Mouse (Mus musculus) liver, adult 2 months (tissue): ENCODE data around the gene Heatr6. TPM values are rescaled to one million over a fixed set of nuclear protein-coding genes. Genes with fewer than 3 reads are reported as not detected.
A peak's percentile ranks its signal among the peaks of the same experiment; 100 is the strongest.

Experiments used
- DNase-seq: peaks from one replicate; pipeline ENCODE4 v3.0.0-alpha.2; 2011; ENCODE audit warnings: low read depth, low spot score; ENCODE audit errors: extremely low read depth
- H3K27ac ChIP-seq: fragments of 200-500 bp; replicated peaks from 2 replicates; pipeline ENCODE4 v1.5.1; 2012; ENCODE audit warnings: low read depth, mild to moderate bottlenecking, control low read depth, inconsistent platforms, low read length; ENCODE audit not compliant: insufficient read depth
- H3K27me3 ChIP-seq: fragments of 200-500 bp; 2 replicates; pipeline ENCODE4 v1.6.1; 2012; ENCODE audit warnings: mild to moderate bottlenecking, moderate library complexity, low read length, inconsistent platforms; ENCODE audit not compliant: control insufficient read depth, insufficient read depth
- H3K36me3 ChIP-seq: fragments of 200-500 bp; 2 replicates; pipeline ENCODE4 v1.6.1; 2012; ENCODE audit warnings: low read length, inconsistent platforms; ENCODE audit not compliant: control insufficient read depth, insufficient read depth
- H3K4me1 ChIP-seq: fragments of 200-500 bp; 2 replicates; pipeline ENCODE4 v1.6.1; 2011; ENCODE audit warnings: low read length; ENCODE audit not compliant: control insufficient read depth, insufficient read depth
- H3K4me3 ChIP-seq: fragments of 200-500 bp; 2 replicates; pipeline ENCODE4 v1.5.1; 2011; ENCODE audit warnings: low read depth, mild to moderate bottlenecking, control low read depth, low read length, moderate library complexity; ENCODE audit not compliant: insufficient read depth
- H3K79me2 ChIP-seq: fragments of 200-500 bp; 2 replicates; pipeline ENCODE4 v1.6.1; 2012; ENCODE audit warnings: inconsistent platforms, mild to moderate bottlenecking, low read length, moderate library complexity; ENCODE audit not compliant: control insufficient read depth, insufficient read depth
- H3K9ac ChIP-seq: fragments of 200-500 bp; 2 replicates; pipeline ENCODE4 v1.6.1; 2012; ENCODE audit warnings: low read depth, mild to moderate bottlenecking, control low read depth, inconsistent platforms, low read length
- CTCF ChIP-seq: fragments of 200-500 bp; IDR thresholded peaks from 2 replicates; pipeline ENCODE4 v1.5.1; 2011; ENCODE audit warnings: low read depth, low read length, control low read depth
- POLR2A ChIP-seq: fragments of 200-500 bp; IDR thresholded peaks from 2 replicates; pipeline ENCODE4 v1.6.1; 2011; ENCODE audit warnings: low read length, control low read depth; ENCODE audit not compliant: insufficient read depth; ENCODE audit errors: extremely low read depth
- WGBS: fragments of 180-500 bp; shearing (Covaris S2); methylation state at CpG from one replicate; pipeline ENCODE4 v1.1.7; 2018; 5-methylcytosine and 5-hydroxymethylcytosine counted together
- polyA plus RNA-seq: library from polyadenylated mRNA; depleted of rRNA; stranded (reverse); fragments of >200 nt; gene quantifications from 2 replicates; pipeline ENCODE4 v1.2.3, GENCODE M21; 2012
- total RNA-seq: library from RNA; depleted of rRNA; stranded (reverse); fragments of >200 nt; gene quantifications from 2 replicates; pipeline ENCODE4 v1.2.3, GENCODE M21; 2014

The Heatr6 gene
- total and polyA plus RNA-seq, 2 experiments, result 6.5 to 9.8 TPM

- WGBS, result 76% methylated on average over 1 of the region's 1 CpGs
- H3K79me2 ChIP-seq, result no peaks in the 10 kb centered on the region
- H3K9ac ChIP-seq, result no peak overlapping the region
- H3K27ac ChIP-seq, result no peak overlapping the region
- H3K27me3 ChIP-seq, result no peaks in the 10 kb centered on the region
- H3K4me3 ChIP-seq, result no peak overlapping the region
- peaks cover 9% of the 10 kb centered on the region for H3K4me1 ChIP-seq
- TF ChIP-seq POLR2A (no peak), CTCF (no peak)
- H3K36me3 ChIP-seq, result no peaks in the 10 kb centered on the region
- no peak for DNase-seq
Measured at GRCm38 (mm10) chr11:83734215-83734614, 19.3 kb upstream of the Heatr6 start.

DNA sequence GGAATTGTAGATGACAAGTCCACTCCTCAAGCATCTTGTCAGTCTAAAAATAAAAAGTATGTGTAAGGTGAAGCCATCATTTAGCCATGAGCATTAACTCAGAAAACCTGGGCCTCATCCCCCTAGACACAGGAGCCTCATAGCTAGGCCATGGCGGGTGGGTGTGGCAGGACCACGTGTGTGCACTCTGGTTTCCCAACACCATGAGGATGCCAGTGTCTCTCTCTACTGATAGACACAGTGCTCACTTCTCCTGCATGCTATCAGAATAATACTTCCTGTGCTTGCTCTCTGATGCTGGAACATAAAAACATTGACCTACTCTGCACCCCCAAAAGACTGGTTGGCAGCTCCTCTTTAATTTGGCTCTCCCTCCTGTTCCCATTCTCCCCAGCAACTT is 17.6 kb upstream of the Heatr6 start:
- peaks cover 14% of the 10 kb centered on the region for H3K4me1 ChIP-seq
- 72% methylated on average over 2 of the region's 2 CpGs for WGBS
- no peaks in the 10 kb centered on the region for H3K27me3 ChIP-seq
- TF ChIP-seq CTCF, result no peak
- TF ChIP-seq POLR2A, result no peak
- no peak overlapping the region for H3K4me3 ChIP-seq
- DNase-seq, result no peak
- no peak overlapping the region for H3K9ac ChIP-seq
- H3K27ac ChIP-seq, result no peak overlapping the region
- H3K36me3 ChIP-seq, result no peaks in the 10 kb centered on the region
- H3K79me2 ChIP-seq, result no peaks in the 10 kb centered on the region

DNA sequence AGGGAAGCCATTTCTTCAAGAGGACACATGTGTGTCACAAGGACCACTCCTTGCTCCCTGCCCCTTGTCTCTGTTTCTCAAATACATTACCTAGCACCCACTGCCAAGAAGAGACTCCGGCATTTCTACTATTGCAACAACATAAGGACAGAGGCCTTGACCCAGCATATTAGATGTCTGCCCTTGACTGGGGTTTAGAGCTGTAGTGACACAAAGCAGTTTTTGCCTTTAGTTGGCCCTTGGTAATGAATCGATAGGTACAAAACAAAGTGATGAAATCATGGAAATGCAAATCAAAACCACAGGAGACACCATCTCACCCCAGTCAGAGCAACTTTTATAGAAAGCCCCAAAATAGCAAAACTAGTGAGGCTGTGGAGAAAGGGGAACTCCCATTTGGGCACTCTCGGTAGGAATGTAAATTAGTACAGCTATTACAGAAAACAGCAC is 16.4 kb upstream of the Heatr6 start:
- 25% methylated on average over 3 of the region's 3 CpGs for WGBS
- Histone ChIP-seq H3K4me1 (peaks cover 20% of the 10 kb centered on the region), H3K4me3 (no peak overlapping the region), H3K27me3 (no peaks in the 10 kb centered on the region), H3K79me2 (no peaks in the 10 kb centered on the region), H3K36me3 (no peaks in the 10 kb centered on the region), H3K9ac (no peak overlapping the region), H3K27ac (peak overlapping the region; percentile 37; the same call in 1 of the 2 replicates)
- no peak for TF ChIP-seq POLR2A
- TF ChIP-seq CTCF, result no peak
- peak; percentile 94 for DNase-seq

DNA sequence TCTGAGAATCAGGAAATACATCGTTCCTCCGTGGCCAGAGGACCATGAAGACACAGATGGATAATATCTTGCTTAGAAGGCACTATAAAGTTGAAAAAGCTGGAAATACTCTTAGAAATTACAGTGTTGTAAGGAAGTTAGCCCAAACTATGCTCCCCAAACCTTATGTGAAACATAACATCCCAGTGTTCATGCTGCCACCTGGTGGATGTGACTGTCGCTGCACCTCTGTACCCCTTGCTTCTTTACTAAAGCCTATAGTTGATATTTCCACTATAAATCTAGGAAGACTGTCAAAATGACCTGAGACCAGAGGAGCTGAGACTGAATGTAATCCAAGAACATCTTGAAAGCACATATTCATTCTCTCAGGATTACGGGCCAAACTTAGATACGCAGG is 14.3 kb upstream of the Heatr6 start:
- H3K27me3 ChIP-seq, result no peaks in the 10 kb centered on the region
- 28% methylated on average over 5 of the region's 5 CpGs for WGBS
- H3K4me1 ChIP-seq, result peaks cover 28% of the 10 kb centered on the region
- no peak overlapping the region for H3K4me3 ChIP-seq
- H3K79me2 ChIP-seq, result no peaks in the 10 kb centered on the region
- DNase-seq, result peak; percentile 62
- H3K36me3 ChIP-seq, result no peaks in the 10 kb centered on the region
- H3K27ac ChIP-seq, result no peak overlapping the region
- TF ChIP-seq POLR2A (no peak), CTCF (peak; percentile 73; the same call in 1 of the 2 replicates)
- no peak overlapping the region for H3K9ac ChIP-seq

DNA sequence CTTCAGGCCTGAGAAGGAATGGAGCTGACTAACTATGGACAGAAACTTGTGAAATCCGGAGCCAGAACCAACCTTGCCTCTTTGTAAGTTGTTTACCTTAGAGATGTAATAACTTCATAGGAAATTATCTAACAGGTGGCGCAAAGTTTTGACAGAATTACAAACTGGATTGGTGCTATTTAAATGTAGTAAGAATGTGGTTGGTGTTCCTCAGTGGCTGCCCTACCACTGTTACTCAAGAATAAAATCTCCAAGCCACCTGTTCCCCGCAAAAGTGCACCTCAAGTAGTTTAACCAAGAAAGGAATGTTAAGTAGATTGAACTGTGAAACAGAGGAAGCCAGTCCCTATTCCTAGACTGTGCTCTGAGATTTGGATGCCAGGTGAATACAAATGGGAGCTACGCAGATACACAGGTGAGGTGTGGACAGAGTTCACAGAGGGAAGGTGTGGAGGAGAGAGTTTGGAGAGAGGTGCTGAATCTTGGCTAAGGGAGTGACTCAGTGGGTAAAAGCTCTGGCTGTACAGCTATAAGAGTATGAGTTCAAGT is 13.0 kb upstream of the Heatr6 start:
- TF ChIP-seq CTCF, result no peak
- no peak for TF ChIP-seq POLR2A
- Histone ChIP-seq H3K9ac (no peak overlapping the region), H3K4me3 (no peak overlapping the region), H3K36me3 (no peaks in the 10 kb centered on the region), H3K4me1 (peaks cover 28% of the 10 kb centered on the region), H3K27me3 (no peaks in the 10 kb centered on the region), H3K27ac (peak overlapping the region; percentile 36; the same call in 1 of the 2 replicates), H3K79me2 (no peaks in the 10 kb centered on the region)
- DNase-seq, result peak; percentile 35
- 53% methylated on average over 4 of the region's 4 CpGs for WGBS

DNA sequence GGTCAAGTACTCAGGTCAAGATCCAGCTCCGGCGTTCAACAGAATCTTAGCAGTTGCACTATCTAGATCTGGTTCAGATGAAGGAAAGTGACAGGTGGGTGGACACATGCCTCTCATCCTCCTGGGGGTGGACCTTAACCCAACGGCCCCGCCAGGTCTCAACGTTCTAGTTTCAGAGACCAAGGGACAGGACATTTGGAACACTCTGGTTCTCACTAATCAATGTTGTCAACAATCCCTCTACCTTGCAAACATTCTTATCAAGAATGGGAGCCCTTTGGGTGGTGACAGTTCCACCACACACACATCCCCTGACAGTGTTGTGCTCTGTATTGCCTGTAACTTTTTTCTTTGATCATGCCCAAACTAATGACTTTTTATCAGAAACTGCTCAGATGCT is 11.7 kb upstream of the Heatr6 start:
- H3K79me2 ChIP-seq, result no peaks in the 10 kb centered on the region
- H3K27ac ChIP-seq, result peak overlapping the region; percentile 80
- DNase-seq, result peak; percentile 98
- WGBS, result 22% methylated on average over 5 of the region's 5 CpGs
- no peaks in the 10 kb centered on the region for H3K27me3 ChIP-seq
- H3K36me3 ChIP-seq, result no peaks in the 10 kb centered on the region
- no peak overlapping the region for H3K9ac ChIP-seq
- TF ChIP-seq CTCF (no peak), POLR2A (no peak)
- H3K4me1 ChIP-seq, result peaks cover 35% of the 10 kb centered on the region
- H3K4me3 ChIP-seq, result no peak overlapping the region
